Mouse (Mus musculus): Measurements from ENCODE around the gene Kdm5b. TPM values are rescaled to one million over a fixed set of nuclear protein-coding genes. Genes with fewer than 3 reads are reported as not detected.

Gene Kdm5b
- polyA plus RNA-seq, 1 experiment = 70.8 TPM

- peak; percentile 60; the same call in 1 of the 2 replicates for TF ChIP-seq CTCF (IDR thresholded peaks at IDR 0.05; ENCODE audit: borderline replicate concordance, extremely low read depth, insufficient read depth, insufficient read length)
- no peak for TF ChIP-seq POLR2A (IDR thresholded peaks at IDR 0.05; ENCODE audit: borderline replicate concordance, extremely low read depth, insufficient read depth, insufficient read length, poor library complexity, severe bottlenecking)
Measured at GRCm38 (mm10) chr1:134636684-134637083, 76.7 kb downstream of the Kdm5b start.

GRCm38 (mm10) chr1:134638041-134638440 is 78.1 kb downstream of the Kdm5b start:
- no peak for TF ChIP-seq POLR2A (IDR thresholded peaks at IDR 0.05; ENCODE audit: borderline replicate concordance, extremely low read depth, insufficient read depth, insufficient read length, poor library complexity, severe bottlenecking)
- no peak for TF ChIP-seq CTCF (IDR thresholded peaks at IDR 0.05; ENCODE audit: borderline replicate concordance, extremely low read depth, insufficient read depth, insufficient read length)
- DNase-seq (ENCODE audit: low read depth) = no peak

More at GRCm38 (mm10) chr1:134636684-134637083, 76.7 kb downstream of the Kdm5b start:
- peak; percentile 65 for DNase-seq (ENCODE audit: low read depth)

GRCm38 (mm10) chr1:134638522-134638921 is 78.6 kb downstream of the Kdm5b start:
- TF ChIP-seq POLR2A (IDR thresholded peaks at IDR 0.05; ENCODE audit: borderline replicate concordance, extremely low read depth, insufficient read depth, insufficient read length, poor library complexity, severe bottlenecking) (no peak), CTCF (IDR thresholded peaks at IDR 0.05; ENCODE audit: borderline replicate concordance, extremely low read depth, insufficient read depth, insufficient read length) (peak; percentile 70; the same call in 1 of the 2 replicates)
- DNase-seq (ENCODE audit: low read depth) = peak; percentile 68

GRCm38 (mm10) chr1:134639460-134639859 is 79.5 kb downstream of the Kdm5b start:
- DNase-seq (ENCODE audit: low read depth) = peak; percentile 41
- TF ChIP-seq POLR2A (IDR thresholded peaks at IDR 0.05; ENCODE audit: borderline replicate concordance, extremely low read depth, insufficient read depth, insufficient read length, poor library complexity, severe bottlenecking) (no peak), CTCF (IDR thresholded peaks at IDR 0.05; ENCODE audit: borderline replicate concordance, extremely low read depth, insufficient read depth, insufficient read length) (no peak)

- TF ChIP-seq POLR2A (IDR thresholded peaks at IDR 0.05; ENCODE audit: borderline replicate concordance, extremely low read depth, insufficient read depth, insufficient read length, poor library complexity, severe bottlenecking) (no peak), CTCF (IDR thresholded peaks at IDR 0.05; ENCODE audit: borderline replicate concordance, extremely low read depth, insufficient read depth, insufficient read length) (peak; percentile 48; the same call in 1 of the 2 replicates)
- peak; percentile 15 for DNase-seq (ENCODE audit: low read depth)
Measured at GRCm38 (mm10) chr1:134641507-134641906, 81.5 kb downstream of the Kdm5b start.

- DNase-seq (ENCODE audit: low read depth) = no peak
- no peak for TF ChIP-seq CTCF (IDR thresholded peaks at IDR 0.05; ENCODE audit: borderline replicate concordance, extremely low read depth, insufficient read depth, insufficient read length)
- TF ChIP-seq POLR2A (IDR thresholded peaks at IDR 0.05; ENCODE audit: borderline replicate concordance, extremely low read depth, insufficient read depth, insufficient read length, poor library complexity, severe bottlenecking) = no peak
Measured at GRCm38 (mm10) chr1:134643702-134644101, 83.7 kb downstream of the Kdm5b start.

- no peak for TF ChIP-seq POLR2A (IDR thresholded peaks at IDR 0.05; ENCODE audit: borderline replicate concordance, extremely low read depth, insufficient read depth, insufficient read length, poor library complexity, severe bottlenecking)
- TF ChIP-seq CTCF (IDR thresholded peaks at IDR 0.05; ENCODE audit: borderline replicate concordance, extremely low read depth, insufficient read depth, insufficient read length) = no peak
- no peak for DNase-seq (ENCODE audit: low read depth)
Measured at GRCm38 (mm10) chr1:134645408-134646200, 85.6 kb downstream of the Kdm5b start.

- DNase-seq (ENCODE audit: low read depth) = peak; percentile 71
- TF ChIP-seq POLR2A (IDR thresholded peaks at IDR 0.05; ENCODE audit: borderline replicate concordance, extremely low read depth, insufficient read depth, insufficient read length, poor library complexity, severe bottlenecking) = no peak
- no peak for TF ChIP-seq CTCF (IDR thresholded peaks at IDR 0.05; ENCODE audit: borderline replicate concordance, extremely low read depth, insufficient read depth, insufficient read length)
Measured at GRCm38 (mm10) chr1:134646261-134646962, 86.4 kb downstream of the Kdm5b start, which contains the start of gene Syt2. Syt2 (plus strand) TSS chr1:134646677.

GRCm38 (mm10) chr1:134646963-134647282 is 87.0 kb downstream of the Kdm5b start:
- no peak for DNase-seq (ENCODE audit: low read depth)
- TF ChIP-seq POLR2A (IDR thresholded peaks at IDR 0.05; ENCODE audit: borderline replicate concordance, extremely low read depth, insufficient read depth, insufficient read length, poor library complexity, severe bottlenecking) = no peak
- no peak for TF ChIP-seq CTCF (IDR thresholded peaks at IDR 0.05; ENCODE audit: borderline replicate concordance, extremely low read depth, insufficient read depth, insufficient read length)

GRCm38 (mm10) chr1:134647591-134647990 is 87.6 kb downstream of the Kdm5b start:
- DNase-seq (ENCODE audit: low read depth) = no peak
- no peak for TF ChIP-seq CTCF (IDR thresholded peaks at IDR 0.05; ENCODE audit: borderline replicate concordance, extremely low read depth, insufficient read depth, insufficient read length)
- no peak for TF ChIP-seq POLR2A (IDR thresholded peaks at IDR 0.05; ENCODE audit: borderline replicate concordance, extremely low read depth, insufficient read depth, insufficient read length, poor library complexity, severe bottlenecking)

GRCm38 (mm10) chr1:134650816-134651215 is 90.8 kb downstream of the Kdm5b start:
- TF ChIP-seq CTCF (IDR thresholded peaks at IDR 0.05; ENCODE audit: borderline replicate concordance, extremely low read depth, insufficient read depth, insufficient read length) = no peak
- no peak for DNase-seq (ENCODE audit: low read depth)

Measured in brain, embryonic 14.5 days (tissue).